Mouse (Mus musculus): Measurements from ENCODE around the gene Gm13287.
"Not testable (repeated sequence)": the region's sequence is repeated elsewhere in the genome, so short reads cannot be mapped to it uniquely, and the experiment has no call there.

Gm13287 gene

DNA sequence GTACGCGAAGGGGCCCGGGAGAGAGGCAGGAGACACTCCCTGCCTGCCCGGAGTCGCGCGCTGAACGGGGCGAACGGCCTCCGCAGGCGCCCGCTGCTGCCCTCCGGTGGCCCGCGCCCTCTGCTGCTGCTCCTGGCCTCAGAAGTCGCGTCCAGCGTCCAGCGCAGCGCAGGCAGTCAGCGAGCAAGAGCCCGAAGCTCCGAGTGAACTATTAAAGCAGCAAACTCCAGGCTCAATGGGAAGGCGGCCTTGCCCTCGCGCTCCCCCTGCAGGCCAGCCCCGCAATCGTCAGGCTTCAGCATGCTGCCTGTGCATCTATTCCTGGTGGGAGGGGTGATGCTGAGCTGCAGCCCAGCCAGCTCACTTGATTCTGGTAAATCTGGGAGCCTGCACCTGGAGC, at the start of gene Gm13287:
Gene Gm13287 (plus strand): TSS at position 301 of the 400 bp plus-strand sequence.
- not testable (repeated sequence) for DNase-seq (ENCODE audit: low read depth, low spot score)

DNA sequence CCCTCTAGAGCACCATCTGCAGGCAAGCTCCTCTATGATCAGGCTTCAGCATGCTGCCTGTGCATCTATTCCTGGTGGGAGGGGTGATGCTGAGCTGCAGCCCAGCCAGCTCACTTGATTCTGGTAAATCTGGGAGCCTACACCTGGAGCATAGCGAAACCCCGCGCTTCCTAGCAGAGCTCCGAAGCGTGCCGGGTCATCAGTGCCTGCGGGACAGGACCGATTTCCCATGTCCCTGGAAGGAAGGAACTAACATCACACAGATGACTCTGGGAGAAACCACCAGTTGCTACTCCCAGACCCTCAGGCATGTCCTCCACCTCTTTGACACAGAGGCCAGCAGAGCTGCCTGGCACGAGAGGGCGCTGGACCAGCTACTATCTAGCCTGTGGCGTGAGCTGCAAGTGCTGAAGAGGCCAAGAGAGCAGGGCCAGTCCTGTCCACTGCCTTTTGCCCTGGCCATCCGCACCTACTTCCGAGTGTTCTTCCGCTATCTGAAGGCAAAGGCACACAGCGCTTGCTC, 48.2 kb upstream of the Gm13287 start, which contains the start of gene Gm13271:
Gene Gm13271 (plus strand): TSS at position 51 of the 523 bp plus-strand sequence.
- not testable (repeated sequence) for DNase-seq (ENCODE audit: low read depth, low spot score)

DNA sequence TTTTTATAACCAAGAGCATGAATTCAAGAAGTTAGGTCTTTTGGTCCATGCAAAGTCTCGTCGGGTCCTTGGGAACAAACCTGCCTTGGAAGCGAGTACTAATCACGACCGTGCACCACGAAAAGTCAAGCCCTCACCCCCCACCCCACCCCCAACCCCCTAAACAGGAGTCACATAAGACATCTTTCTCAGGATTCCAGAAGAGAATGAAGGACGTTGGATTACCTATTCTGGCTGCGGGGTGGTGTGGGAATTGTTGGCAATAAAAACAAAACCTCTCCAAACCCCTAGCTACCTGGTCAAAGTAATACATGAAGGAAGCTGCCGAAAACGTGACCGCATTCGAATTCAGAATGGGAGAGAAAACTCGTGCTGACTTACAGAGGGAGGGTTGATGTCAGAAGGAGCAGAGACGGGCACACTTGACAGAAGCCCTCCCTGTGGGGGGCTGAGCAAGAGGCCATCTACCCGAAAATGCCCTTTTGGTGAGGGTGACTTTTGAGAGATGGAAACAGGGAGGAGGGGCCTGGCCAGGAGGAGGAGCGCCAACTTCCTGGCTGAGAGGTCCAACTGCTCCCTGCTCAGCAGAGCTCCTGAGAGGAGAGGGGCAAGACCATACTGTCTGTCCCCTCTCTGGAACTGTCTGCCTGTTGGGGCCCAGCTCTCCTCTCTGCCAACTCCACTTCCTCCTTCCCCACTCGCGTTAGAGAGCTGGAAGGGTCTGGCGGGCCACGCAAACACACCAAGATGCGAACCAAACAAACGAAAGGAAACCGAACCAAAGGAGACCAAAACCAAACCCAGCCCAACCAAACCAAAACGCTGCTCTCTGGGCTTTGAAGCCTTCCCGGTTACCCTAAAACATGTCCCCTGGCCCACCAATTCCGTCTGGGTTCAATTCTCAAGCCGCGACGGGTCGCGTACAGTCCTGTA, 46.2 kb upstream of the Gm13287 start:
- DNase-seq (ENCODE audit: low read depth, low spot score) = not testable (repeated sequence)

DNA sequence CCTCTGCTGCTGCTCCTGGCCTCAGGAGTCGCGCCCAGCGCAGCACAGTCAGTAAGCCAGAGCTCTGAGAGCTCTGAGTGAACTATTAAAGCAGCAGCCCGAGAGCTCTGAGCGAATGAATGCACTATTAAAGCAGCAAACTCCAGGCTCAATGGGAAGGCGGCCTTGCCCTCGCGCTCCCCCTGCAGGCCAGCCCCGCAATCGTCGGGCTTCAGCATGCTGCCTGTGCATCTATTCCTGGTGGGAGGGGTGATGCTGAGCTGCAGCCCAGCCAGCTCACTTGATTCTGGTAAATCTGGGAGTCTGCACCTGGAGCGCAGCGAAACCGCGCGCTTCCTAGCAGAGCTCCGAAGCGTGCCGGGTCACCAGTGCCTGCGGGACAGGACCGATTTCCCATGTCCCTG, 45.4 kb upstream of the Gm13287 start:
- peak; percentile 68 for DNase-seq (ENCODE audit: low read depth, low spot score)

DNA sequence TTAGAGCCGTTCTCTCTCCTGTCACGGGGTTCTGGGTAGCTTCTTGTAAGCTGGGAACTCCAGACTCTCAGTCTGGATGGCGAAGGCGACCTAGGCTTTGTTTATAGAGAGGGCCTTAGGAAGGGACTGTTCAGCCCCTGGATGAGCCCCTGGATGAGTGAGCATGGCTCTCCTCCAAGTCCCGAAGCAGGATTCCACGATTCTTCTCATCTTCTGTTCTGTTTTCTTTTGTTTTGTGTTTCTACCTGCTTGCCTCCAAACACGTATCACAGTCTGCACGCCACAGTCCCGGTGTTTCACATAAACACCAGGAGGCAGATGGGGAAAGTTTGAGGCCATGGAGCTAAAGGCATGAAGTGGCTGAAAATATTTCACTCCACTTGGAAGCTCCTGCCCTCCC, 44.3 kb upstream of the Gm13287 start:
- not testable (repeated sequence) for DNase-seq (ENCODE audit: low read depth, low spot score)

DNA sequence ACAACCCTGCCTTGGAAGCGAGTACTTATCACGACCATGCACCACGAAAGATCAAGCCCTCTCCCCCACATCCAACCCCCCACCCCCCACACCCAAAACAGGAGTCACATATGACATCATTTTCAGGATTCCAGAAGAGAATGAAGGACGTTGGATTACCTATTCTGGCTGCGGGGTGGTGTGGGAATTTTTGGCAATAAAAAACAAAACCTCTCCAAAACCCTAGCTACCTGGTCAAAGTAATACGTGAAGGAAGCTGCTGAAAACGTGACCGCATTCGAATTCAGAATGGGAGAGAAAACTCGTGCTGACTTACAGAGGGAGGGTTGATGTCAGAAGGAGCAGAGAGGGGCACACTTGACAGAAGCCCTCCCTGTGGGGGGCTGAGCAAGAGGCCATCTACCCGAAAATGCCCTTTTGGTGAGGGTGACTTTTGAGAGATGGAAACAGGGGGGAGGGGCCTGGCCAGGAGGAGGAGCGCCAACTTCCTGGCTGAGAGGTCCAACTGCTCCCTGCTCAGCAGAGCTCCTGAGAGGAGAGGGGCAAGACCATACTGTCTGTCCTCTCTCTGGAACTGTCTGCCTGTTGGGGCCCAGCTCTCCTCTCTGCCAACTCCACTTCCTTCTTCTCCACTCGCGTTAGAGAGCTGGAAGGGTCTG, 43.3 kb upstream of the Gm13287 start, which contains the start of gene Gm13283:
Gene Gm13283 (plus strand): TSS at position 510 of the 659 bp plus-strand sequence.
- DNase-seq (ENCODE audit: low read depth, low spot score) = not testable (repeated sequence)

DNA sequence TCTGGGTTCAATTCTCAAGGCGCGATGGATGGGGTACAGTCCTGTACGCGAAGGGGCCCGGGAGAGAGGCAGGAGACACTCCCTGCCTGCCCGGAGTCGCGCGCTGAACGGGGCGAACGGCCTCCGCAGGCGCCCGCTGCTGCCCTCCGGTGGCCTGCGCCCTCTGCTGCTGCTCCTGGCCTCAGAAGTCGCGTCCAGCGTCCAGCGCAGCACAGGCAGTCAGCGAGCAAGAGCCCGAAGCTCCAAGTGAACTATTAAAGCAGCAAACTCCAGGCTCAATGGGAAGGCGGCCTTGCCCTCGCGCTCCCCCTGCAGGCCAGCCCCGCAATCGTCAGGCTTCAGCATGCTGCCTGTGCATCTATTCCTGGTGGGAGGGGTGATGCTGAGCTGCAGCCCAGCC, 42.6 kb upstream of the Gm13287 start:
- peak; percentile 35 for DNase-seq (ENCODE audit: low read depth, low spot score)

DNA sequence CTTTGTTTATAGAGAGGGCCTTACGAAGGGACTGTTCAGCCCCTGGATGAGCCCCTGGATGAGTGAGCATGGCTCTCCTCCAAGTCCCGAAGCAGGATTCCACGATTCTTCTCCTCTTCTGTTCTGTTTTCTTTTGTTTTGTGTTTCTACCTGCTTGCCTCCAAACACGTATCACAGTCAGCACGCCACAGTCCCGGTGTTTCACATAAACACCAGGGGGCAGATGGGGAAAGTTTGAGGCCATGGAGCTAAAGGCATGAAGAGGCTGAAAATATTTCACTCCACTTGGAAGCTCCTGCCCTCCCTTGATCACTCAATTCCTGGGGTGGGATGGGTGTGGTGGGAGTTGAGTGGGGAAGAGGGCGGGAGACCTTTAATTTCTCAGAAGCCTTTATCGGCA, 41.3 kb upstream of the Gm13287 start:
- not testable (repeated sequence) for DNase-seq (ENCODE audit: low read depth, low spot score)

DNA sequence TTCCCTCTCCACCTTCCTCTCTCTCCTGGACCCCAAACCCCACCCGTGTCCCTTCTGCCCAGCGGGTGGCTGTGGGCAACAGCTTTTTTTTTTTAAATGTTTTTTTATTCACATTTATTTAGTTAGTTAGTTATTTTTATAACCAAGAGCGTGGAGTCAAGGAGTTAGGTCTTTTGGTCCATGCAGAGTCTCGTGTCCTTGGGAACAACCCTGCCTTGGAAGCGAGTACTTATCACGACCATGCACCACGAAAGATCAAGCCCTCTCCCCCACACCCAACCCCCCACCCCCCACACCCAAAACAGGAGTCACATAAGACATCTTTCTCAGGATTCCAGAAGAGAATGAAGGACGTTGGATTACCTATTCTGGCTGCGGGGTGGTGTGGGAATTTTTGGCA, 40.7 kb upstream of the Gm13287 start:
- not testable (repeated sequence) for DNase-seq (ENCODE audit: low read depth, low spot score)

DNA sequence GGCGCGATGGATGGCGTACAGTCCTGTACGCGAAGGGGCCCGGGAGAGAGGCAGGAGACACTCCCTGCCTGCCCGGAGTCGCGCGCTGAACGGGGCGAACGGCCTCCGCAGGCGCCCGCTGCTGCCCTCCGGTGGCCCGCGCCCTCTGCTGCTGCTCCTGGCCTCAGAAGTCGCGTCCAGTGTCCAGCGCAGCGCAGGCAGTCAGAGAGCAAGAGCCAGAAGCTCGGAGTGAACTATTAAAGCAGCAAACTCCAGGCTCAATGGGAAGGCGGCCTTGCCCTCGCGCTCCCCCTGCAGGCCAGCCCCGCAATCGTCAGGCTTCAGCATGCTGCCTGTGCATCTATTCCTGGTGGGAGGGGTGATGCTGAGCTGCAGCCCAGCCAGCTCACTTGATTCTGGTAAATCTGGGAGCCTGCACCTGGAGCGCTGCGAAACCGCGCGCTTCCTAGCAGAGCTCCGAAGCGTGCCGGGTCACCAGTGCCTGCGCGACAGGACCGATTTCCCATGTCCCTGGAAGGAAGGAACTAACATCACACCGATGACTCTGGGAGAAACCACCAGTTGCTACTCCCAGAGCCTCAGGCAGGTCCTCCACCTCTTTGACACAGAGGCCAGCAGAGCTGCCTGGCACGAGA, 39.6 kb upstream of the Gm13287 start:
- DNase-seq (ENCODE audit: low read depth, low spot score) = not testable (repeated sequence)

DNA sequence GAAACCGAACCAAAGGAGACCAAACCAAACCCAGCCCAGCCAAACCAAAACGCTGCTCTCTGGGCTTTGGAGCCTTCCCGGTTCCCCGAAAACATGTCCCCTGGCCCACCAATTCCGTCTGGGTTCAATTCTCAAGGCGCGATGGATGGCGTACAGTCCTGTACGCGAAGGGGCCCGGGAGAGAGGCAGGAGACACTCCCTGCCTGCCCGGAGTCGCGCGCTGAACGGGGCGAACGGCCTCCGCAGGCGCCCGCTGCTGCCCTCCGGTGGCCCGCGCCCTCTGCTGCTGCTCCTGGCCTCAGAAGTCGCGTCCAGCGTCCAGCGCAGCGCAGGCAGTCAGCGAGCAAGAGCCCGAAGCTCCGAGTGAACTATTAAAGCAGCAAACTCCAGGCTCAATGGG, 29.5 kb upstream of the Gm13287 start, which contains the start of gene Gm13290:
Gene Gm13290 (plus strand): TSS at position 301 of the 400 bp plus-strand sequence.
- DNase-seq (ENCODE audit: low read depth, low spot score) = not testable (repeated sequence)

DNA sequence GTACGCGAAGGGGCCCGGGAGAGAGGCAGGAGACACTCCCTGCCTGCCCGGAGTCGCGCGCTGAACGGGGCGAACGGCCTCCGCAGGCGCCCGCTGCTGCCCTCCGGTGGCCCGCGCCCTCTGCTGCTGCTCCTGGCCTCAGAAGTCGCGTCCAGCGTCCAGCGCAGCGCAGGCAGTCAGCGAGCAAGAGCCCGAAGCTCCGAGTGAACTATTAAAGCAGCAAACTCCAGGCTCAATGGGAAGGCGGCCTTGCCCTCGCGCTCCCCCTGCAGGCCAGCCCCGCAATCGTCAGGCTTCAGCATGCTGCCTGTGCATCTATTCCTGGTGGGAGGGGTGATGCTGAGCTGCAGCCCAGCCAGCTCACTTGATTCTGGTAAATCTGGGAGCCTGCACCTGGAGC, 26.4 kb upstream of the Gm13287 start, which contains the start of gene Gm13289:
Gene Gm13289 (plus strand): TSS at position 301 of the 400 bp plus-strand sequence.
- DNase-seq (ENCODE audit: low read depth, low spot score) = not testable (repeated sequence)

DNA sequence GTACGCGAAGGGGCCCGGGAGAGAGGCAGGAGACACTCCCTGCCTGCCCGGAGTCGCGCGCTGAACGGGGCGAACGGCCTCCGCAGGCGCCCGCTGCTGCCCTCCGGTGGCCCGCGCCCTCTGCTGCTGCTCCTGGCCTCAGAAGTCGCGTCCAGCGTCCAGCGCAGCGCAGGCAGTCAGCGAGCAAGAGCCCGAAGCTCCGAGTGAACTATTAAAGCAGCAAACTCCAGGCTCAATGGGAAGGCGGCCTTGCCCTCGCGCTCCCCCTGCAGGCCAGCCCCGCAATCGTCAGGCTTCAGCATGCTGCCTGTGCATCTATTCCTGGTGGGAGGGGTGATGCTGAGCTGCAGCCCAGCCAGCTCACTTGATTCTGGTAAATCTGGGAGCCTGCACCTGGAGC, 23.5 kb upstream of the Gm13287 start, which contains the start of gene Gm13272:
Gene Gm13272 (plus strand): TSS at position 301 of the 400 bp plus-strand sequence.
- DNase-seq (ENCODE audit: low read depth, low spot score) = not testable (repeated sequence)

DNA sequence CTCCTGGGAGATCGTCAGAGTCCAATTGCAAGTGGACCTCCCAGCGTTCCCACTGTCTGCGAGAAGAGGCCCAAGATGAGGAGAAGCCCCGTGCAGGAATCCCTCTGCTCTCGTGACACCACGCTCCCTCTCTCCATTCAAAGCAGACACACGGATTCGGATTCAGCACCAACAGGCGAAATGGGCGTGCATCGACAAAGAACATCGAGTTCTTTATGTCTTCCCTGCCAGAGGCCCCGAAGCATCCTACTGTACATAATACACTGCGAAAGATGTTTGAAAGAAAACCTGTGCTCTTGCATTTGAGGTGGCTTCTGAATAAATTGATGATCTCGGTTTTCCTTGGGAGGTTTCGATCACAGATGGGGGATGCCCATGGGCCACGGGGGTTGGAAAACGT, 22.7 kb upstream of the Gm13287 start:
- DNase-seq (ENCODE audit: low read depth, low spot score) = not testable (repeated sequence)

DNA sequence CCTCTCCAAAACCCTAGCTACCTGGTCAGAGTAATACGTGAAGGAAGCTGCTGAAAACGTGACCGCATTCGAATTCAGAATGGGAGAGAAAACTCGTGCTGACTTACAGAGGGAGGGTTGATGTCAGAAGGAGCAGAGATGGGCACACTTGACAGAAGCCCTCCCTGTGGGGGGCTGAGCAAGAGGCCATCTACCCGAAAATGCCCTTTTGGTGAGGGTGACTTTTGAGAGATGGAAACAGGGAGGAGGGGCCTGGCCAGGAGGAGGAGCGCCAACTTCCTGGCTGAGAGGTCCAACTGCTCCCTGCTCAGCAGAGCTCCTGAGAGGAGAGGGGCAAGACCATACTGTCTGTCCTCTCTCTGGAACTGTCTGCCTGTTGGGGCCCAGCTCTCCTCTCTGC, 21.2 kb upstream of the Gm13287 start, which contains the start of gene Ifnz:
Gene Ifnz (plus strand): TSS at position 301 of the 400 bp plus-strand sequence.
- DNase-seq (ENCODE audit: low read depth, low spot score) = not testable (repeated sequence)

DNA sequence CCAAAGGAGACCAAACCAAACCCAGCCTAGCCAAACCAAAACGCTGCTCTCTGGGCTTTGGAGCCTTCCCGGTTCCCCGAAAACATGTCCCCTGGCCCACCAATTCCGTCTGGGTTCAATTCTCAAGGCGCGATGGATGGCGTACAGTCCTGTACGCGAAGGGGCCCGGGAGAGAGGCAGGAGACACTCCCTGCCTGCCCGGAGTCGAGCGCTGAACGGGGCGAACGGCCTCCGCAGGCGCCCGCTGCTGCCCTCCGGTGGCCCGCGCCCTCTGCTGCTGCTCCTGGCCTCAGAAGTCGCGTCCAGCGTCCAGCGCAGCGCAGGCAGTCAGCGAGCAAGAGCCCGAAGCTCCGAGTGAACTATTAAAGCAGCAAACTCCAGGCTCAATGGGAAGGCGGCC, 20.7 kb upstream of the Gm13287 start:
- not testable (repeated sequence) for DNase-seq (ENCODE audit: low read depth, low spot score)

DNA sequence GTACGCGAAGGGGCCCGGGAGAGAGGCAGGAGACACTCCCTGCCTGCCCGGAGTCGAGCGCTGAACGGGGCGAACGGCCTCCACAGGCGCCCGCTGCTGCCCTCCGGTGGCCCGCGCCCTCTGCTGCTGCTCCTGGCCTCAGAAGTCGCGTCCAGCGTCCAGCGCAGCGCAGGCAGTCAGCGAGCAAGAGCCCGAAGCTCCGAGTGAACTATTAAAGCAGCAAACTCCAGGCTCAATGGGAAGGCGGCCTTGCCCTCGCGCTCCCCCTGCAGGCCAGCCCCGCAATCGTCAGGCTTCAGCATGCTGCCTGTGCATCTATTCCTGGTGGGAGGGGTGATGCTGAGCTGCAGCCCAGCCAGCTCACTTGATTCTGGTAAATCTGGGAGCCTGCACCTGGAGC, 17.6 kb upstream of the Gm13287 start, which contains the start of gene Gm13276:
Gene Gm13276 (plus strand): TSS at position 301 of the 400 bp plus-strand sequence.
- DNase-seq (ENCODE audit: low read depth, low spot score) = not testable (repeated sequence)

DNA sequence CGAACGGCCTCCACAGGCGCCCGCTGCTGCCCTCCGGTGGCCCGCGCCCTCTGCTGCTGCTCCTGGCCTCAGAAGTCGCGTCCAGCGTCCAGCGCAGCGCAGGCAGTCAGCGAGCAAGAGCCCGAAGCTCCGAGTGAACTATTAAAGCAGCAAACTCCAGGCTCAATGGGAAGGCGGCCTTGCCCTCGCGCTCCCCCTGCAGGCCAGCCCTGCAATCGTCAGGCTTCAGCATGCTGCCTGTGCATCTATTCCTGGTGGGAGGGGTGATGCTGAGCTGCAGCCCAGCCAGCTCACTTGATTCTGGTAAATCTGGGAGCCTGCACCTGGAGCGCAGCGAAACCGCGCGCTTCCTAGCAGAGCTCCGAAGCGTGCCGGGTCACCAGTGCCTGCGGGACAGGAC, 14.7 kb upstream of the Gm13287 start, which contains the start of gene Gm13277:
Gene Gm13277 (plus strand): TSS at position 231 of the 400 bp plus-strand sequence.
- not testable (repeated sequence) for DNase-seq (ENCODE audit: low read depth, low spot score)

DNA sequence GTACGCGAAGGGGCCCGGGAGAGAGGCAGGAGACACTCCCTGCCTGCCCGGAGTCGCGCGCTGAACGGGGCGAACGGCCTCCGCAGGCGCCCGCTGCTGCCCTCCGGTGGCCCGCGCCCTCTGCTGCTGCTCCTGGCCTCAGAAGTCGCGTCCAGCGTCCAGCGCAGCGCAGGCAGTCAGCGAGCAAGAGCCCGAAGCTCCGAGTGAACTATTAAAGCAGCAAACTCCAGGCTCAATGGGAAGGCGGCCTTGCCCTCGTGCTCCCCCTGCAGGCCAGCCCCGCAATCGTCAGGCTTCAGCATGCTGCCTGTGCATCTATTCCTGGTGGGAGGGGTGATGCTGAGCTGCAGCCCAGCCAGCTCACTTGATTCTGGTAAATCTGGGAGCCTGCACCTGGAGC, 11.8 kb upstream of the Gm13287 start, which contains the start of gene Gm13278:
Gene Gm13278 (plus strand): TSS at position 301 of the 400 bp plus-strand sequence.
- not testable (repeated sequence) for DNase-seq (ENCODE audit: low read depth, low spot score)

DNA sequence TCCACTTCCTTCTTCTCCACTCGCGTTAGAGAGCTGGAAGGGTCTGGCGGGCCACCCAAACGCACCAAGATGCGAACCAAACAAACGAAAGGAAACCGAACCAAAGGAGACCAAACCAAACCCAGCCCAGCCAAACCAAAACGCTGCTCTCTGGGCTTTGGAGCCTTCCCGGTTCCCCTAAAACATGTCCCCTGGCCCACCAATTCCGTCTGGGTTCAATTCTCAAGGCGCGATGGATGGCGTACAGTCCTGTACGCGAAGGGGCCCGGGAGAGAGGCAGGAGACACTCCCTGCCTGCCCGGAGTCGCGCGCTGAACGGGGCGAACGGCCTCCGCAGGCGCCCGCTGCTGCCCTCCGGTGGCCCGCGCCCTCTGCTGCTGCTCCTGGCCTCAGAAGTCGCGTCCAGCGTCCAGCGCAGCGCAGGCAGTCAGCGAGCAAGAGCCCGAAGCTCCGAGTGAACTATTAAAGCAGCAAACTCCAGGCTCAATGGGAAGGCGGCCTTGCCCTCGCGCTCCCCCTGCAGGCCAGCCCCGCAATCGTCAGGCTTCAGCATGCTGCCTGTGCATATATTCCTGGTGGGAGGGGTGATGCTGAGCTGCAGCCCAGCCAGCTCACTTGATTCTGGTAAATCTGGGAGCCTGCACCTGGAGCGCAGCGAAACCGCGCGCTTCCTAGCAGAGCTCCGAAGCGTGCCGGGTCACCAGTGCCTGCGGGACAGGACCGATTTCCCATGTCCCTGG, 8.9 kb upstream of the Gm13287 start, which contains the start of gene Gm13275:
Gene Gm13275 (plus strand): TSS at position 552 of the 740 bp plus-strand sequence.
- not testable (repeated sequence) for DNase-seq (ENCODE audit: low read depth, low spot score)

All from telencephalon, adult 2 months (tissue).